Mouse (Mus musculus) liver, embryonic 18 days (tissue): ENCODE data around the gene Usp39. TPM values are rescaled to one million over a fixed set of nuclear protein-coding genes. Genes with fewer than 3 reads are reported as not detected.

ENCODE experiments used
- polyA plus RNA-seq: library from polyadenylated mRNA; depleted of rRNA; stranded (reverse); fragments of >200 nt; gene quantifications from 2 replicates; pipeline ENCODE4 v1.2.3, GENCODE M21; 2012; rRNA removed

The Usp39 gene
- polyA plus RNA-seq: 19.8 and 20.1 TPM in 2 replicates

GRCm38 (mm10) chr6:72345074-72345567 is at the start of gene Usp39:
Gene Usp39 (minus strand): TSS chr6:72345184.

DNA sequence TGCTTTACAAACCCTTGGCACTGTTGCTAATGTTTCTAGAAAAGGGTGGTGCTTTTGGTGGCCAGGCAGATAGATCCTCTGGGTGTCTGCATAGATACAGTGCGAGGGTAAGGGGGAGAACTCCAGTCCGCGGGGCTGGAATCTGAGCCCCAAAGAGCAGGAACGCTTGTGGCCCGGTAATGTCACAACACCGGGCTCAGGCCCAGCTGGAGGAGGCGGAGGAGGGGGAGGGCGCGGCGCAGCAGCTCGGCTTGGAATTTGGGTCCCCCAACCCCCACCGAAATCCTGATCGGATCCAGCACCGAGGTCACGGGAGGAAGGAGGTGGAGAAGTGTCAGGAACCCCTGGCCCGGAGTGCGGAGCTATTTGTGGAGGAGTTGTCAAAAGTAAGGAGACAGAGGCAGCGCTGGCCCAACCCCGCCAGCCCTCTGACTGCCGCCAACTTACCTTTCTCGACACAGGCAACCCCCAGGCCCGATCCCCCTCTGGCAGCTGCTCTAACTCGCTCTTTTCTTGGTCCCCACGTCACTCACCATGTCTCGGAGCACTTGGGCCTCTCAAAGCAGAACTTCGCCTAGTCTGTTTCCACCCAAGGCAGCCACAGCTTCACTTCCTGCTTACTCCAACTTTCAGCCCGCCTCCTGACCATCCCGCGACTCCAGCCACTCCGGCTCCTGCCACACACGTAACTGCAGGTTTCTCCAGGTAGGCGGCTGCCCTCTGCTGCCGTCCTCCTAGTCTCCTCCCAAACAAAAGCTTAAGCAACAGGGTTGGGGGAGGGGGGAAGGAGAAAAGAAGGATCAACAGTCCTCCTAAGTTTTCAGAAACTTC is 45.2 kb upstream of the Usp39 start, which contains the start of gene Vamp8:
Vamp8 (minus strand) TSS at position 763 of the 831 bp plus-strand sequence.

GRCm38 (mm10) chr6:72380131-72380770 is 35.3 kb upstream of the Usp39 start, which contains the start of gene Vamp5:
Gene Vamp5 (minus strand): TSS chr6:72380468.

GRCm38 (mm10) chr6:72366844-72367443 is 22.0 kb upstream of the Usp39 start, which contains the start of gene Rnf181:
Gene Rnf181 (minus strand): TSS chr6:72366956.

DNA sequence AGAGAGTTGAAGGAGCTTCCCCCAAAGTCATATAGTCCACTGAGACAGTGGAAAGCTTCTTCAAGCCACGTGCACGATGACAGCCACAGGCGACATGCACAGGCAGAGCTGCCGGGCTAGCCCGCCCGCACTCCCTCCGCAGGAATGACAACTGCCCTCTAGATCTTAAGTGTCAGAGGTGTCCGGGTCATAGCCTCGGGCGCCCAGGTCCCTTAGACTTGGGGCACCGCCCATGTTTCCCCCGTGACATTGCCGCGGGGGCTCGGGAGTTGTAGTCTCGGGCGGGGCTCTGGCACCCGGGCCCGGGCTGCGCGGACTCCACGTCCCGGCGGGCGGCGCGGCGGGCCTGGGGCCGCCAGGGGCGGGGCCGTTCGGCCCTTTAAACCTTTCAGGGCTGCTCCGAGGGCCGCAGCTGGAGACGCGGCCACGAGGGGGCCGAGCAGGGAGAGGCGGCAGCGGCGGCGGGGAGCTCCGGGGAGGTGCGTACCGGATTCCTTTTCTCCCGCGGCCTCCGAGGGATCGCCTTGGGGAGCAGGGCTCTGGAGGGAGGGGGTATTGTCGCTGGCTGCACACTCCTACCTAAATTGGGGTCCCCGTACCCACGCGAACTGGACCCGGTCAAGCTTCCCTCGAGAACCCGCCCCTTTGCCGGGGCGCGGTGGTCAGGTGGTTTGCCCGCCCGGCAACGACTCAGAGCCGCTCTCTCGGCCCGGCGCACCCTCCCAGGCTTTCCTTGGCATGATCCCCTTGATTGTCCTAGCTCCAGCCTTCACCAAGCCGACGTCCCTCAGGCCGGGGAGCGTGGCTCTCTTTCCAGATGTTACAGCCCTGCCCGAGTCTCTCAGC is 10.3 kb upstream of the Usp39 start, which contains the start of gene Tmem150a:
Tmem150a (plus strand) TSS at position 382 of the 846 bp plus-strand sequence.

DNA sequence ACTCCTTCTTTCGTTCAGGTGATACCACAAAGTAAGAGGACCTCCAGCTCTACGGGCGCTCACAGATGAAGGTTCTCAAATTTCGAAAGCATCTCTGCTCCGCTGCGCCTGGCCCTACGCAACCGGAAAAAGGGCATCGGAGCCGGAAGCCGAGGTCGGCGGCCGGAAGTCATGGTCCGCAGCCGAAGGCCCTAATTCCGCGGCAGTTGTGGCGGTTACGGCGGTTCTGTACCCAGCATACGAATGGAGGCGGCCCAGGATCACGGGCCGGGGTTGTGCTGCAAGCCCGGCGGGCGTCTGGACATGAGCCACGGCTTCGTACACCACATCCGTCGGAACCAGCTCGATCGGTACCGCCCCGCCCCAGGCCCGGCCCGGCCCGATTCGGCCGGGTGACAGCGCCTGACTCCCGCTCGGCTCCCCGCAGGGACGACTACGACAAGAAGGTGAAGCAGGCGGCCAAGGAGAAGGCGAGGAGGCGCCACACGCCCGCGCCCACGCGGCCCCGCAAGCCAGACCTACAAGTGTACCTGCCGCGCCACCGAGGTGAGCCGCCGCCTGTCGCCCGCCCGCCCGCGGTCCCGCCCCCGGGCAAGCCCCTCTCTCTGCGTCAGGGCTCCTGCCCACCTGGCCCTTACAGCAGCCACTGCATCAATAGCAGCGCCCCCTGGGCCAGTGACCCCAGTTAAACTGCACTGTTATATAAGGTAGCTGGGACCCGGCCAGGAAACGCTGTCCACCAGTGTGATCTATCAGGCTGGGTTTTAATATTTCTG is 2.4 kb upstream of the Usp39 start, which contains the start of gene 0610030E20Rik:
0610030E20Rik (plus strand) TSS at position 152 of the 776 bp plus-strand sequence.

Other genes with a start within 250 kb of the Usp39 start
- gene St3gal5, start 247.6 kb downstream of the Usp39 start, polyA plus RNA-seq: 230 and 246 TPM in 2 replicates
- gene Atoh8, start 109.6 kb downstream of the Usp39 start, polyA plus RNA-seq: 0.82 and 0.95 TPM in 2 replicates
- 0.05 and 0.15 TPM in 2 replicates for gene Sftpb, start 40.6 kb downstream of the Usp39 start, polyA plus RNA-seq
- 10.1 and 12.6 TPM in 2 replicates for gene 0610030E20Rik, start 2.1 kb upstream of the Usp39 start, polyA plus RNA-seq
- gene Tmem150a, start 10.3 kb upstream of the Usp39 start, polyA plus RNA-seq: 110 and 118 TPM in 2 replicates
- gene Rnf181, start 21.8 kb upstream of the Usp39 start, polyA plus RNA-seq: 42.4 and 42.6 TPM in 2 replicates
- gene Vamp5, start 35.3 kb upstream of the Usp39 start, polyA plus RNA-seq: 42.2 and 50.9 TPM in 2 replicates
- 162 and 166 TPM in 2 replicates for gene Vamp8, start 45.5 kb upstream of the Usp39 start, polyA plus RNA-seq
- 21.8 and 25.1 TPM in 2 replicates for gene Ggcx, start 69.1 kb upstream of the Usp39 start, polyA plus RNA-seq
- gene Mat2a, start 94.4 kb upstream of the Usp39 start, polyA plus RNA-seq: 70.1 and 74.0 TPM in 2 replicates
- 0.02 and 0.04 TPM in 2 replicates for gene Sh2d6, start 176.5 kb upstream of the Usp39 start, polyA plus RNA-seq
- 15.2 and 16.7 TPM in 2 replicates for gene Capg, start 199.2 kb upstream of the Usp39 start, polyA plus RNA-seq